Mouse (Mus musculus): Measurements from ENCODE around the gene Ikbip. TPM values are rescaled to one million over a fixed set of nuclear protein-coding genes. Genes with fewer than 3 reads are reported as not detected.

The Ikbip gene
- polyA plus RNA-seq, 1 experiment from 2014 or later, result 14.7 TPM

- Histone ChIP-seq H3K9me3 (replicated peaks) (no peaks in the 10 kb centered on the region), H3K27me3 (no peaks in the 10 kb centered on the region), H3K4me2 (peak within 1 kb of the TSS; percentile 98), H3K27ac (peak within 1 kb of the TSS; percentile 87), H3K4me3 (peak within 1 kb of the TSS; percentile 99), H3K4me1 (peaks cover 21% of the 10 kb centered on the region), H3K36me3 (ENCODE audit: poor library complexity, severe bottlenecking) (peaks cover 26% of the 10 kb centered on the region), H3K9ac (peak within 1 kb of the TSS; percentile 99)
- ATAC-seq, result peak; percentile 100
- 15% methylated on average over 55 of the region's 59 CpGs for WGBS
Measured at GRCm38 (mm10) chr10:91123828-91124822, 41.4 kb downstream of the Ikbip start, which contains the start of gene Slc25a3. TSS of gene Slc25a3 (minus strand) at chr10:91124059.

- Histone ChIP-seq H3K4me2 (no peak overlapping the region), H3K4me1 (peaks cover 19% of the 10 kb centered on the region), H3K27ac (no peak overlapping the region), H3K9ac (no peak overlapping the region), H3K4me3 (no peak overlapping the region), H3K36me3 (ENCODE audit: poor library complexity, severe bottlenecking) (peaks cover 3% of the 10 kb centered on the region), H3K27me3 (no peaks in the 10 kb centered on the region), H3K9me3 (replicated peaks) (peaks cover 3% of the 10 kb centered on the region; the same call in 1 of the 2 replicates)
- ATAC-seq, result no peak
- 84% methylated on average over 10 of the region's 10 CpGs for WGBS
Measured at GRCm38 (mm10) chr10:91126618-91127355, 44.0 kb downstream of the Ikbip start.

- Histone ChIP-seq H3K4me2 (no peak overlapping the region), H3K4me1 (peaks cover 13% of the 10 kb centered on the region), H3K27me3 (no peaks in the 10 kb centered on the region), H3K9ac (no peak overlapping the region), H3K27ac (no peak overlapping the region), H3K36me3 (ENCODE audit: poor library complexity, severe bottlenecking) (no peaks in the 10 kb centered on the region), H3K4me3 (no peak overlapping the region), H3K9me3 (replicated peaks) (peaks cover 3% of the 10 kb centered on the region; the same call in 1 of the 2 replicates)
- ATAC-seq, result no peak
- 78% methylated on average over 2 of the region's 2 CpGs for WGBS
Measured at GRCm38 (mm10) chr10:91127395-91127794, 44.7 kb downstream of the Ikbip start.

GRCm38 (mm10) chr10:91128551-91129160, 45.9 kb downstream of the Ikbip start:
- no peak overlapping the region for H3K9ac ChIP-seq
- no peaks in the 10 kb centered on the region for H3K36me3 ChIP-seq (ENCODE audit: poor library complexity, severe bottlenecking)
- no peak overlapping the region for H3K4me3 ChIP-seq
- WGBS, result 78% methylated on average over 1 of the region's 1 CpGs
- H3K4me1 ChIP-seq, result peaks cover 4% of the 10 kb centered on the region
- ATAC-seq, result no peak
- no peaks in the 10 kb centered on the region for H3K27me3 ChIP-seq
- peaks cover 3% of the 10 kb centered on the region; the same call in 1 of the 2 replicates for H3K9me3 ChIP-seq (replicated peaks)
- H3K27ac ChIP-seq, result no peak overlapping the region
- H3K4me2 ChIP-seq, result no peak overlapping the region

GRCm38 (mm10) chr10:91130792-91131191, 48.1 kb downstream of the Ikbip start:
- H3K27ac ChIP-seq, result no peak overlapping the region
- no peak for ATAC-seq
- no peak overlapping the region for H3K4me2 ChIP-seq
- H3K9ac ChIP-seq, result no peak overlapping the region
- peaks cover 3% of the 10 kb centered on the region; the same call in 1 of the 2 replicates for H3K9me3 ChIP-seq (replicated peaks)
- no peaks in the 10 kb centered on the region for H3K27me3 ChIP-seq
- H3K4me1 ChIP-seq, result peaks cover 7% of the 10 kb centered on the region
- H3K4me3 ChIP-seq, result no peak overlapping the region
- H3K36me3 ChIP-seq (ENCODE audit: poor library complexity, severe bottlenecking), result no peaks in the 10 kb centered on the region
- WGBS, result 88% methylated on average over 3 of the region's 3 CpGs

- H3K9ac ChIP-seq, result no peak overlapping the region
- no peak overlapping the region for H3K4me2 ChIP-seq
- 64% methylated on average over 1 of the region's 1 CpGs for WGBS
- no peak overlapping the region for H3K4me3 ChIP-seq
- H3K4me1 ChIP-seq, result peaks cover 10% of the 10 kb centered on the region
- no peak for ATAC-seq
- peaks cover 3% of the 10 kb centered on the region; the same call in 1 of the 2 replicates for H3K9me3 ChIP-seq (replicated peaks)
- H3K27ac ChIP-seq, result no peak overlapping the region
- H3K27me3 ChIP-seq, result no peaks in the 10 kb centered on the region
- no peaks in the 10 kb centered on the region for H3K36me3 ChIP-seq (ENCODE audit: poor library complexity, severe bottlenecking)
Measured at GRCm38 (mm10) chr10:91131565-91131964, 48.8 kb downstream of the Ikbip start.

- Histone ChIP-seq H3K9me3 (replicated peaks) (no peaks in the 10 kb centered on the region), H3K27ac (no peak overlapping the region; the same call in 1 of the 2 replicates), H3K4me1 (peaks cover 10% of the 10 kb centered on the region), H3K9ac (no peak overlapping the region), H3K4me3 (no peak overlapping the region), H3K27me3 (no peaks in the 10 kb centered on the region), H3K4me2 (no peak overlapping the region), H3K36me3 (ENCODE audit: poor library complexity, severe bottlenecking) (no peaks in the 10 kb centered on the region)
- peak; percentile 79 for ATAC-seq
- 51% methylated on average over 7 of the region's 7 CpGs for WGBS
Measured at GRCm38 (mm10) chr10:91135302-91135972, 52.7 kb downstream of the Ikbip start.

- peaks cover 10% of the 10 kb centered on the region for H3K4me1 ChIP-seq
- H3K9me3 ChIP-seq (replicated peaks), result no peaks in the 10 kb centered on the region
- WGBS, result 78% methylated on average over 9 of the region's 9 CpGs
- ATAC-seq, result no peak
- H3K27me3 ChIP-seq, result no peaks in the 10 kb centered on the region
- no peak overlapping the region for H3K4me2 ChIP-seq
- no peak overlapping the region for H3K27ac ChIP-seq
- no peak overlapping the region for H3K9ac ChIP-seq
- H3K4me3 ChIP-seq, result no peak overlapping the region
- H3K36me3 ChIP-seq (ENCODE audit: poor library complexity, severe bottlenecking), result no peaks in the 10 kb centered on the region
Measured at GRCm38 (mm10) chr10:91137400-91137799, 54.7 kb downstream of the Ikbip start.

GRCm38 (mm10) chr10:91138317-91138716, 55.6 kb downstream of the Ikbip start:
- H3K4me1 ChIP-seq, result peaks cover 10% of the 10 kb centered on the region
- H3K27me3 ChIP-seq, result no peaks in the 10 kb centered on the region
- no peaks in the 10 kb centered on the region for H3K36me3 ChIP-seq (ENCODE audit: poor library complexity, severe bottlenecking)
- no peak overlapping the region for H3K4me2 ChIP-seq
- ATAC-seq, result no peak
- no peaks in the 10 kb centered on the region for H3K9me3 ChIP-seq (replicated peaks)
- no peak overlapping the region for H3K4me3 ChIP-seq
- no peak overlapping the region for H3K9ac ChIP-seq
- WGBS, result 91% methylated on average over 3 of the region's 3 CpGs
- H3K27ac ChIP-seq, result no peak overlapping the region

- Histone ChIP-seq H3K4me1 (peaks cover 10% of the 10 kb centered on the region), H3K9me3 (replicated peaks) (no peaks in the 10 kb centered on the region), H3K9ac (no peak overlapping the region), H3K27ac (no peak overlapping the region), H3K36me3 (ENCODE audit: poor library complexity, severe bottlenecking) (no peaks in the 10 kb centered on the region), H3K4me2 (no peak overlapping the region), H3K4me3 (no peak overlapping the region), H3K27me3 (no peaks in the 10 kb centered on the region)
- no peak for ATAC-seq
- WGBS, result 93% methylated on average over 14 of the region's 14 CpGs
Measured at GRCm38 (mm10) chr10:91139148-91139766, 56.5 kb downstream of the Ikbip start.

- Histone ChIP-seq H3K4me3 (no peak overlapping the region), H3K27me3 (no peaks in the 10 kb centered on the region), H3K9me3 (replicated peaks) (no peaks in the 10 kb centered on the region), H3K9ac (no peak overlapping the region), H3K27ac (no peak overlapping the region), H3K4me1 (no peaks in the 10 kb centered on the region), H3K4me2 (no peak overlapping the region), H3K36me3 (ENCODE audit: poor library complexity, severe bottlenecking) (peaks cover 16% of the 10 kb centered on the region)
- 40% methylated on average over 2 of the region's 2 CpGs for WGBS
- peak; percentile 42; the same call in 1 of the 2 replicates for ATAC-seq
Measured at GRCm38 (mm10) chr10:91141564-91141963, 58.8 kb downstream of the Ikbip start.
